Mouse (Mus musculus) ES-Bruce4 (cell line): ENCODE results near the gene Peak1. TPM values are rescaled to one million over a fixed set of nuclear protein-coding genes. Genes with fewer than 3 reads are reported as not detected.

Experiments used
- H3K27ac ChIP-seq: 2 replicates; pipeline ENCODE4 v1.5.1; 2012; ENCODE audit warnings: low read length, inconsistent platforms; ENCODE audit not compliant: insufficient read depth
- H3K27me3 ChIP-seq: 2 replicates; pipeline ENCODE4 v1.6.1; 2012; ENCODE audit warnings: mild to moderate bottlenecking, low read length, inconsistent platforms; ENCODE audit not compliant: control insufficient read depth, poor library complexity, insufficient read depth, severe bottlenecking
- H3K36me3 ChIP-seq: 2 replicates; pipeline ENCODE4 v1.6.1; 2012; ENCODE audit warnings: inconsistent platforms, mild to moderate bottlenecking, low read length, moderate library complexity; ENCODE audit not compliant: control insufficient read depth, poor library complexity, insufficient read depth, severe bottlenecking
- H3K4me1 ChIP-seq: one replicate; pipeline ENCODE4 v1.8.1; 2011; ENCODE audit warnings: low read length; ENCODE audit not compliant: control insufficient read depth, insufficient read depth
- H3K4me3 ChIP-seq: 2 replicates; pipeline ENCODE4 v1.5.1; 2011; ENCODE audit warnings: low read depth, mild to moderate bottlenecking, low read length
- H3K9ac ChIP-seq: 2 replicates; pipeline ENCODE4 v1.6.1; 2012; ENCODE audit warnings: low read depth, mild to moderate bottlenecking, inconsistent platforms; ENCODE audit not compliant: poor library complexity, severe bottlenecking
- H3K9me3 ChIP-seq: replicated peaks from 2 replicates; pipeline ENCODE4 v1.6.1; 2012; ENCODE audit warnings: mild to moderate bottlenecking, low read length, inconsistent platforms; ENCODE audit not compliant: control insufficient read depth, poor library complexity, insufficient read depth, severe bottlenecking
- CTCF ChIP-seq: IDR thresholded peaks from one replicate; pipeline ENCODE4 v1.8.1; 2011; ENCODE audit warnings: low read depth, low read length
- EP300 ChIP-seq: IDR thresholded peaks from 2 replicates; pipeline ENCODE4 v1.6.1; 2011; ENCODE audit warnings: low read depth, low read length; ENCODE audit not compliant: insufficient read depth
- POLR2A ChIP-seq: IDR thresholded peaks from one replicate; pipeline ENCODE4 v1.8.1; 2011; ENCODE audit warnings: low read length; ENCODE audit not compliant: insufficient read depth
- polyA plus RNA-seq: library from polyadenylated mRNA; stranded (reverse); fragments of >200 nt; gene quantifications from 2 replicates; pipeline ENCODE4 v1.2.4, GENCODE M21; 2011; ENCODE audit warnings: low read depth; ENCODE audit not compliant: missing spikeins, insufficient read depth, insufficient read length

The Peak1 gene
- polyA plus RNA-seq, 1 experiment, result 26.3 TPM

GRCm38 (mm10) chr9:56332774-56333173 is 85.1 kb downstream of the Peak1 start:
- no peak overlapping the region for H3K9ac ChIP-seq
- no peaks in the 10 kb centered on the region for H3K36me3 ChIP-seq
- no peak for TF ChIP-seq POLR2A
- TF ChIP-seq EP300, result no peak
- no peak for TF ChIP-seq CTCF
- no peak overlapping the region for H3K4me3 ChIP-seq
- no peaks in the 10 kb centered on the region for H3K9me3 ChIP-seq
- no peaks in the 10 kb centered on the region for H3K27me3 ChIP-seq
- no peaks in the 10 kb centered on the region for H3K4me1 ChIP-seq
- no peak overlapping the region for H3K27ac ChIP-seq

- Histone ChIP-seq H3K4me1 (no peaks in the 10 kb centered on the region), H3K27ac (no peak overlapping the region), H3K4me3 (no peak overlapping the region), H3K36me3 (no peaks in the 10 kb centered on the region), H3K27me3 (no peaks in the 10 kb centered on the region), H3K9ac (no peak overlapping the region), H3K9me3 (no peaks in the 10 kb centered on the region)
- no peak for TF ChIP-seq CTCF
- TF ChIP-seq EP300, result no peak
- no peak for TF ChIP-seq POLR2A
These were observed 91.3 kb downstream of the Peak1 start for GRCm38 (mm10) chr9:56326511-56327005.

- Histone ChIP-seq H3K4me3 (no peak overlapping the region), H3K27ac (no peak overlapping the region), H3K9ac (no peak overlapping the region), H3K27me3 (no peaks in the 10 kb centered on the region), H3K4me1 (no peaks in the 10 kb centered on the region), H3K9me3 (no peaks in the 10 kb centered on the region), H3K36me3 (no peaks in the 10 kb centered on the region)
- no peak for TF ChIP-seq EP300
- no peak for TF ChIP-seq POLR2A
- no peak for TF ChIP-seq CTCF
These were observed 92.1 kb downstream of the Peak1 start for GRCm38 (mm10) chr9:56325725-56326124.

GRCm38 (mm10) chr9:56324576-56325355 is 93.1 kb downstream of the Peak1 start:
- Histone ChIP-seq H3K27ac (no peak overlapping the region), H3K9ac (no peak overlapping the region), H3K27me3 (no peaks in the 10 kb centered on the region), H3K36me3 (no peaks in the 10 kb centered on the region), H3K4me3 (no peak overlapping the region), H3K4me1 (no peaks in the 10 kb centered on the region), H3K9me3 (no peaks in the 10 kb centered on the region)
- TF ChIP-seq CTCF (no peak), EP300 (no peak), POLR2A (no peak)

- TF ChIP-seq EP300, result no peak
- no peak for TF ChIP-seq CTCF
- no peak for TF ChIP-seq POLR2A
- Histone ChIP-seq H3K9me3 (no peaks in the 10 kb centered on the region; the same call in 1 of the 2 replicates), H3K4me3 (no peak overlapping the region), H3K4me1 (no peaks in the 10 kb centered on the region), H3K36me3 (no peaks in the 10 kb centered on the region), H3K9ac (no peak overlapping the region), H3K27ac (no peak overlapping the region), H3K27me3 (no peaks in the 10 kb centered on the region)
These were observed 96.6 kb downstream of the Peak1 start for GRCm38 (mm10) chr9:56321291-56321690.

- no peaks in the 10 kb centered on the region; the same call in 1 of the 2 replicates for H3K9me3 ChIP-seq
- TF ChIP-seq POLR2A (no peak), EP300 (no peak), CTCF (no peak)
- no peak overlapping the region for H3K27ac ChIP-seq
- no peaks in the 10 kb centered on the region for H3K27me3 ChIP-seq
- no peak overlapping the region for H3K4me3 ChIP-seq
- no peak overlapping the region for H3K9ac ChIP-seq
- H3K4me1 ChIP-seq, result no peaks in the 10 kb centered on the region
- no peaks in the 10 kb centered on the region for H3K36me3 ChIP-seq
These were observed 103.5 kb downstream of the Peak1 start for GRCm38 (mm10) chr9:56314326-56314725.
